Mouse (Mus musculus) hindbrain, embryonic 13.5 days (tissue): ENCODE measurements around the gene Dyrk3. TPM values are rescaled to one million over a fixed set of nuclear protein-coding genes. Genes with fewer than 3 reads are reported as not detected.
A peak's percentile ranks its signal among the peaks of the same experiment; 100 is the strongest.

ENCODE experiments used
- ATAC-seq: fragments of 200-750 bp; cut with Nextera tagmentation; 2 replicates; pipeline ENCODE4 v1.8.0; 2017; ENCODE audit warnings: moderate TSS enrichment; ENCODE audit not compliant: low FRiP score
- H3K27ac ChIP-seq: fragments of 300-500 bp; sonication (generic); 2 replicates; pipeline ENCODE4 v1.5.1; 2015; ENCODE audit warnings: inconsistent platforms, mild to moderate bottlenecking, moderate library complexity
- H3K27me3 ChIP-seq: fragments of 300-500 bp; sonication (generic); 2 replicates; pipeline ENCODE4 v1.6.1; 2015; ENCODE audit warnings: mild to moderate bottlenecking, inconsistent platforms
- H3K36me3 ChIP-seq: fragments of 300-500 bp; sonication (generic); 2 replicates; pipeline ENCODE4 v1.6.1; 2015; ENCODE audit warnings: mild to moderate bottlenecking, inconsistent platforms
- H3K4me1 ChIP-seq: fragments of 300-500 bp; sonication (generic); replicated peaks from 2 replicates; pipeline ENCODE4 v1.6.1; 2015; ENCODE audit warnings: inconsistent platforms
- H3K4me2 ChIP-seq: fragments of 300-500 bp; sonication (generic); 2 replicates; pipeline ENCODE4 v1.6.1; 2015; ENCODE audit warnings: inconsistent platforms, mild to moderate bottlenecking, moderate library complexity
- H3K4me3 ChIP-seq: fragments of 300-500 bp; sonication (generic); 2 replicates; pipeline ENCODE4 v1.5.1; 2015; ENCODE audit warnings: mild to moderate bottlenecking, inconsistent platforms
- H3K9ac ChIP-seq: fragments of 300-500 bp; sonication (generic); 2 replicates; pipeline ENCODE4 v1.6.1; 2015; ENCODE audit warnings: mild to moderate bottlenecking, inconsistent platforms
- H3K9me3 ChIP-seq: fragments of 300-500 bp; sonication (generic); 2 replicates; pipeline ENCODE4 v1.6.1; 2016; ENCODE audit warnings: inconsistent platforms
- WGBS: fragments of 180-500 bp; shearing (Covaris S2); methylation state at CpG from one replicate; pipeline ENCODE4 v1.1.7; 2015; 5-methylcytosine and 5-hydroxymethylcytosine counted together
- polyA plus RNA-seq: library from polyadenylated mRNA; unstranded; fragments of >200 nt; fragmentation: Nextera tagmentation; extraction: Ambion mirVana; gene quantifications from 2 replicates; pipeline ENCODE4 v1.2.1, GENCODE M21; 2015

Gene Dyrk3
- 15.5 and 15.6 TPM in 2 replicates for polyA plus RNA-seq

GRCm38 (mm10) chr1:131138191-131139016 lies at the start of gene Dyrk3:
Gene Dyrk3, minus strand, starts transcription at chr1:131138340.
- no peaks in the 10 kb centered on the region; the same call in 1 of the 2 replicates for H3K36me3 ChIP-seq
- H3K4me2 ChIP-seq = peak within 1 kb of the TSS; percentile 80
- H3K9ac ChIP-seq = peak within 1 kb of the TSS; percentile 84
- WGBS = 5% methylated on average over 48 of the region's 49 CpGs
- H3K4me1 ChIP-seq = peaks cover 43% of the 10 kb centered on the region
- no peaks in the 10 kb centered on the region for H3K9me3 ChIP-seq
- peak within 1 kb of the TSS; percentile 93 for H3K27ac ChIP-seq
- no peaks in the 10 kb centered on the region for H3K27me3 ChIP-seq
- peak within 1 kb of the TSS; percentile 77 for H3K4me3 ChIP-seq
- peak; percentile 98 for ATAC-seq

GRCm38 (mm10) chr1:131187856-131188255 lies 49.7 kb upstream of the Dyrk3 start:
- H3K4me3 ChIP-seq = no peak overlapping the region
- no peaks in the 10 kb centered on the region for H3K9me3 ChIP-seq
- 96% methylated on average over 5 of the region's 5 CpGs for WGBS
- H3K27ac ChIP-seq = no peak overlapping the region
- no peak overlapping the region for H3K9ac ChIP-seq
- H3K36me3 ChIP-seq = no peaks in the 10 kb centered on the region
- ATAC-seq = no peak
- H3K4me1 ChIP-seq = no peaks in the 10 kb centered on the region
- no peak overlapping the region for H3K4me2 ChIP-seq
- H3K27me3 ChIP-seq = no peaks in the 10 kb centered on the region

- Histone ChIP-seq H3K36me3 (no peaks in the 10 kb centered on the region), H3K9ac (no peak overlapping the region), H3K4me3 (no peak overlapping the region), H3K27ac (no peak overlapping the region), H3K9me3 (no peaks in the 10 kb centered on the region), H3K27me3 (no peaks in the 10 kb centered on the region), H3K4me2 (no peak overlapping the region), H3K4me1 (no peaks in the 10 kb centered on the region)
- WGBS = 80% methylated on average over 6 of the region's 6 CpGs
- no peak for ATAC-seq
Measured at GRCm38 (mm10) chr1:131186995-131187394, 48.9 kb upstream of the Dyrk3 start.

- Histone ChIP-seq H3K4me1 (no peaks in the 10 kb centered on the region), H3K4me3 (no peak overlapping the region), H3K9me3 (no peaks in the 10 kb centered on the region), H3K4me2 (no peak overlapping the region), H3K27me3 (no peaks in the 10 kb centered on the region), H3K36me3 (0 out of 2 replicates have a peak, but pooled peaks cover 1% of the 10 kb centered on the region), H3K9ac (no peak overlapping the region), H3K27ac (no peak overlapping the region)
- no peak for ATAC-seq
- 90% methylated on average over 13 of the region's 13 CpGs for whole genome bisulfite sequencing
Measured at GRCm38 (mm10) chr1:131185821-131186506, 47.8 kb upstream of the Dyrk3 start.

GRCm38 (mm10) chr1:131184956-131185660 lies 47.0 kb upstream of the Dyrk3 start:
- no peaks in the 10 kb centered on the region for H3K4me1 ChIP-seq
- H3K36me3 ChIP-seq = peaks cover 10% of the 10 kb centered on the region
- H3K27ac ChIP-seq = no peak overlapping the region
- H3K27me3 ChIP-seq = no peaks in the 10 kb centered on the region
- no peak overlapping the region for H3K9ac ChIP-seq
- no peaks in the 10 kb centered on the region for H3K9me3 ChIP-seq
- 90% methylated on average over 8 of the region's 8 CpGs for WGBS
- no peak overlapping the region for H3K4me3 ChIP-seq
- no peak for ATAC-seq
- no peak overlapping the region for H3K4me2 ChIP-seq

GRCm38 (mm10) chr1:131184253-131184955 lies 46.3 kb upstream of the Dyrk3 start:
- Histone ChIP-seq H3K4me3 (no peak overlapping the region), H3K9me3 (no peaks in the 10 kb centered on the region), H3K27me3 (no peaks in the 10 kb centered on the region), H3K9ac (no peak overlapping the region), H3K4me1 (no peaks in the 10 kb centered on the region), H3K36me3 (peaks cover 17% of the 10 kb centered on the region), H3K4me2 (no peak overlapping the region), H3K27ac (no peak overlapping the region)
- WGBS = 88% methylated on average over 9 of the region's 9 CpGs
- no peak for ATAC-seq

GRCm38 (mm10) chr1:131183201-131183600 lies 45.1 kb upstream of the Dyrk3 start:
- Histone ChIP-seq H3K9me3 (no peaks in the 10 kb centered on the region), H3K4me2 (no peak overlapping the region), H3K9ac (no peak overlapping the region), H3K27ac (no peak overlapping the region), H3K36me3 (peaks cover 24% of the 10 kb centered on the region), H3K4me1 (no peaks in the 10 kb centered on the region), H3K4me3 (no peak overlapping the region), H3K27me3 (no peaks in the 10 kb centered on the region)
- ATAC-seq = no peak
- WGBS = 89% methylated on average over 7 of the region's 7 CpGs

GRCm38 (mm10) chr1:131181642-131182527 lies 43.7 kb upstream of the Dyrk3 start:
- 70% methylated on average over 9 of the region's 9 CpGs for WGBS
- Histone ChIP-seq H3K9me3 (no peaks in the 10 kb centered on the region), H3K4me1 (no peaks in the 10 kb centered on the region; the same call in 1 of the 2 replicates), H3K27me3 (no peaks in the 10 kb centered on the region), H3K9ac (no peak overlapping the region), H3K4me3 (no peak overlapping the region), H3K36me3 (peaks cover 37% of the 10 kb centered on the region), H3K4me2 (no peak overlapping the region), H3K27ac (no peak overlapping the region)
- peak; percentile 64; the same call in 1 of the 2 replicates for ATAC-seq

- no peak overlapping the region for H3K4me3 ChIP-seq
- ATAC-seq = no peak
- no peaks in the 10 kb centered on the region; the same call in 1 of the 2 replicates for H3K4me1 ChIP-seq
- H3K4me2 ChIP-seq = no peak overlapping the region
- peaks cover 52% of the 10 kb centered on the region for H3K36me3 ChIP-seq
- H3K9me3 ChIP-seq = no peaks in the 10 kb centered on the region
- H3K27me3 ChIP-seq = no peaks in the 10 kb centered on the region
- H3K27ac ChIP-seq = no peak overlapping the region
- no peak overlapping the region for H3K9ac ChIP-seq
- WGBS = 93% methylated on average over 7 of the region's 7 CpGs
Measured at GRCm38 (mm10) chr1:131180386-131180785, 42.2 kb upstream of the Dyrk3 start.

GRCm38 (mm10) chr1:131178083-131178482 lies 39.9 kb upstream of the Dyrk3 start:
- no peak overlapping the region for H3K27ac ChIP-seq
- H3K27me3 ChIP-seq = no peaks in the 10 kb centered on the region
- H3K4me3 ChIP-seq = no peak overlapping the region
- no peak overlapping the region for H3K4me2 ChIP-seq
- no peak for ATAC-seq
- WGBS = 86% methylated on average over 5 of the region's 5 CpGs
- H3K36me3 ChIP-seq = peaks cover 75% of the 10 kb centered on the region
- no peak overlapping the region for H3K9ac ChIP-seq
- no peaks in the 10 kb centered on the region for H3K9me3 ChIP-seq
- no peaks in the 10 kb centered on the region; the same call in 1 of the 2 replicates for H3K4me1 ChIP-seq

GRCm38 (mm10) chr1:131177249-131177648 lies 39.1 kb upstream of the Dyrk3 start:
- no peak overlapping the region for H3K4me2 ChIP-seq
- 52% methylated on average over 4 of the region's 4 CpGs for whole genome bisulfite sequencing
- H3K4me3 ChIP-seq = no peak overlapping the region
- no peaks in the 10 kb centered on the region for H3K9me3 ChIP-seq
- no peaks in the 10 kb centered on the region; the same call in 1 of the 2 replicates for H3K4me1 ChIP-seq
- no peaks in the 10 kb centered on the region for H3K27me3 ChIP-seq
- no peak for ATAC-seq
- H3K9ac ChIP-seq = no peak overlapping the region; the same call in 1 of the 2 replicates
- H3K27ac ChIP-seq = no peak overlapping the region
- H3K36me3 ChIP-seq = peaks cover 83% of the 10 kb centered on the region
